Mouse (Mus musculus) activated CD4-positive, CD25-positive, alpha-beta regulatory T cell, adult 9 weeks (primary cell): ENCODE measurements around the gene Furin. TPM values are rescaled to one million over a fixed set of nuclear protein-coding genes. Genes with fewer than 3 reads are reported as not detected.

ENCODE experiments used
- polyA plus RNA-seq: library from polyadenylated mRNA; unstranded; fragments of 100-300 nt; shearing (Covaris generic); gene quantifications from one replicate; pipeline ENCODE4 v1.2.1, GENCODE M21; 2017

Furin gene
- polyA plus RNA-seq, result 8.9 TPM

DNA sequence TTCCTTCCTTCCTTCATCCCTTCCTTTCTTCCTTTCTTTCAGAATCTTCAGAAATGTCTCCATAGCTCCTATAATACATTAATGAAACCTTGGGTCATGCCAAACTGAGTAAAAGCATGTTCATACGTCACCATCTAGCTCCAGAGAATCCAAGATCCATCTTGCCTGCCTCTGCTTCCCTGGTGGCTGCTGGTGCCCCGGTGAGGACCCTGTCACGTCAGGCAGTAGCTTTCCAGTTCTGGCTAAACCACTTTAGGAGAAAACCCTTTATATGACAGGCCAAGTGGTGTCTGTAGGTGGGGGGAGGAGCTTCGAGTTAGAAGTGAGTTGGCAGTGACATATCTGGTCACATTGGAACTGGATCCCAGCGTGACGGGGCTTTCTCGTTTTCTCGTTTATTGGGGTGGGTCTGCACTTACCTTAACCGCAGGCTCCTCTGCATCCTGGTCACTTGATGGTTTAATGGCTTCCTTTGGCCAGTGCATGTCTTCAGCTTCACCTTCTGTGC lies at the start of gene Furin:
TSS of gene Furin (minus strand) at position 249 of the 508 bp plus-strand sequence.

DNA sequence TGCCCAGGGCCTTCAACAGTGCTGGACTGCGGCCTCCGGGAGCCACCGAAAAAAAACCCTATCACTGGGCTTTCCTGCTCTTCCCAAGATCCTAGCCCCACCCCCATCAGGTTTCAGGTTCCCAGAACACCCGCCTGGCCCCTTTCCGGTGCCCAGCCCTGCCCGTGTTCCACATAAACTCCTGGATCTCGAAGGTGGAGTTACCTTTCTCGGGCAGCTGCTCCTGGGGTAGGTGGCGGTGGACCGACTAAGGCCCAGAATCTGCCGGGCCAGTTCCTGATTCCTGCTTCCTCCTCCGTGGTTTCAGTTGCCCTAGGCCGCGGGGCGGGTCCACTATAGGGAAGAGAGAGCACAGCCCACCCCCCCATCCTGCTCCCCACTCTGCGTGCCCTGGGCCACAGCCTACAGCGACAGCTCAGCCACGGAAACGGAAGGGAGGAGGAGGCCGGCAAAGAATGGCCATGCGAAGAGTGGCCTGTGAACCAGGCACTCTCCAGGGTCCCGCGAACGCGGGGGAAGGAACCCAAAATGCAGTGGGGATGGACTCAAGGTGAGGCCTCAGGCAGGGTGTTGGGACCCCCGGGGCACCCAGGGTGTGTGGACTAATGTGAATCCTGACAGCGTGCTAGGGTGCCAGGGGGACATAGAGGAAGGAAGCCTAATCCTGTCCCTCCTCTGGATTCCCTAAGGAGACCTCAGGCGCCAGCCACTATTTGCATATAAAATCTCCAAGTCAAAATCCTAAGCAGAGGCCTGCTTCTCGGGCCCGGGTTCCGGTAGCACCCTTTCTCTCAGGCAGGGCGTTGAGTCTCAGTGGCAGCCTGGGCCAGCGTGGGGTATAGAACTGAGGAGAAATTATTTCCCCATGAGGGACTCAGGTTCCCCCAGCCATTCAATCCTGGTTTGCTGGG lies 17.3 kb downstream of the Furin start, which contains the start of gene Fes:
TSS of gene Fes (minus strand) at position 314 of the 911 bp plus-strand sequence.

DNA sequence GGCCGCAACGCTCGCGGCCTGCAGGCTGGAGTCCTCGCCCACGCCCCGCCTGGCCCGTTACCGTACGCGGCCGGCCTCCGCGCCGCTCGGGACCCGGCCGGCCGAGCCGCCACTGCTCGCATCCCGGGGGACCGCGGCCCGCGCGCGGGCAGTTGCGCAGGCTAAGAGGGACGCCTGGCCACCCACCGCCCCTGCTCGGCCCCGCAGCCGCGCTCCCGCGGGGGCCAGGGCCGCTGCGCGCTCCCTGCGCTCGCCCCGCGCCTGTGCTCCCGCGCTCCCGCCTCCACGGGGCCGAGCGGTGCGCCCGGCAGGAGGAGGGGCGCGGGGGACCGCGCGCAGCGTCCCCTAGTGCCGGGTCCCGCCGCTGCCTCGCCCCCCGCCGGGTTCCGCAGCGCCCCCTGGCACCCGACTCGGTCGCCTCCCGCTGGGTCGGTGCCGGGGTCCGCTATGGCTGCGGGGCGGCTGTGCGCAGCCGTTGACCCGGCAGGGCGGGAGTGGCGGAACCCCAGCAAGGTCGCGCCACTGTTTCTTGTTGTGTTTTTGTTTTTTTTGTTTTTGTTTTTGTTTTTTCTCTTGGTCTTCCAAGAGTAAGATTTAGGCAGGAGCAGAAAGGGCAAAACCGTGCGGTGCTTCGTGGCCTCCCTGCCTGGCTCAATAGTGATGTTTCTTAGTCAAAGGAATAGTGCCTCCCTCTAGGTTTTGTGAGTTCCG lies 34.0 kb downstream of the Furin start, which contains the start of gene Man2a2:
TSS of gene Man2a2 (minus strand) at position 335 of the 711 bp plus-strand sequence.

DNA sequence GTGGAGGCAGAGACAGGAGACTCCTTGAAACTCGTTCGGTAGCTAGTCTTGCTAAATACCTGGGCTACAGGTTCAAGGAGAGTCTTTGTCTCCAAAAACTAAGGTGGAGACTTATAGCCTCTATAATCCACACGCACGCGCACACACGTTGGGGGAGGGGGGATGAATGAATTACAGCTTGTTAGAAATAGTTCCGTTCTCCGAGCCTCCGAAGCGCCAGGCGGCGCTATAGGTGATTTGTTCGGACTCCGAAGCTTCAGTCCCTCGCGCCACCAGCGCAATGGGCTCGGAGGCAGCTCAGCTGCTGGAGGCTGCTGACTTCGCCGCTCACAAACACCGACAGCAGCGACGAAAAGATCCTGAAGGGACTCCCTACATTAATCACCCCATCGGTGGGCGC lies 62.4 kb downstream of the Furin start, which contains the start of gene Hddc3:
TSS of gene Hddc3 (plus strand) at position 247 of the 400 bp plus-strand sequence.

DNA sequence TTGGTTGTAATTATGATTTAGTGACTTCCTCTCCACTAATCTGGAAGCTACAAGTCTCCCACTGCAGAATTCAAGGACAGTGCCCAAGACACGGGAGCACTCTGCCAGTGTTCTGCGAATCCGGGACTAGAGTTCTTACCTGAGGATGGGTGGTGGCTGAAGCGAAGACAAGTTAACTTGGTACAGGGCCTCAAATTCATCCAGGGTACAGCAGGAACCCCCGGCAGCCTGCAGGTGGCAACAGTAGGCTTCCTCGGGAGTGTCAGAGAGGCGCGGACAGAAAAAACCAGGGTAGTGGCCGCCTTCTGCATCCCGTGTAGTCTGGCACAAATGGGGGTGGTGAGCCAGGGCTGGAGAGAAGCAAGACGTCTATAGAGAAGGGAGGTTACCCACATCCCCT lies 64.4 kb downstream of the Furin start, which contains the start of gene Unc45a:
TSS of gene Unc45a (minus strand) at position 213 of the 400 bp plus-strand sequence.

Other genes with a start within 250 kb of the Furin start
- 9.2 TPM for gene Sema4b, start 218.6 kb downstream of the Furin start, polyA plus RNA-seq
- 178 TPM for gene Cib1, start 172.6 kb downstream of the Furin start, polyA plus RNA-seq
- gene Gdpgp1, start 172.6 kb downstream of the Furin start, polyA plus RNA-seq, result 11.0 TPM
- 0.61 TPM for gene Ttll13, start 159.1 kb downstream of the Furin start, polyA plus RNA-seq
- gene Ngrn, start 144.2 kb downstream of the Furin start, polyA plus RNA-seq, result 55.3 TPM
- gene Vps33b, start 135.8 kb downstream of the Furin start, polyA plus RNA-seq, result 48.1 TPM
- gene Prc1, start 111.0 kb downstream of the Furin start, polyA plus RNA-seq, result 18.1 TPM
- gene Rccd1, start 81.0 kb downstream of the Furin start, polyA plus RNA-seq, result 27.0 TPM
- 86.8 TPM for gene Unc45a, start 64.4 kb downstream of the Furin start, polyA plus RNA-seq
- gene Hddc3, start 62.3 kb downstream of the Furin start, polyA plus RNA-seq, result 6.9 TPM
- gene Man2a2, start 34.1 kb downstream of the Furin start, polyA plus RNA-seq, result 13.0 TPM
- gene Fes, start 17.5 kb downstream of the Furin start, polyA plus RNA-seq, result 1.7 TPM
- 5.9 TPM for gene Blm, start 129.7 kb upstream of the Furin start, polyA plus RNA-seq